Mouse (Mus musculus) CD4-positive, CD25-positive, alpha-beta regulatory T cell, adult 2 months (primary cell): ENCODE results near the gene Btbd10.

Source experiments
- DNase-seq: peaks from one replicate; pipeline ENCODE4 v3.0.0-alpha.2; 2012; ENCODE audit warnings: low read depth, low spot score

Btbd10 gene

DNA sequence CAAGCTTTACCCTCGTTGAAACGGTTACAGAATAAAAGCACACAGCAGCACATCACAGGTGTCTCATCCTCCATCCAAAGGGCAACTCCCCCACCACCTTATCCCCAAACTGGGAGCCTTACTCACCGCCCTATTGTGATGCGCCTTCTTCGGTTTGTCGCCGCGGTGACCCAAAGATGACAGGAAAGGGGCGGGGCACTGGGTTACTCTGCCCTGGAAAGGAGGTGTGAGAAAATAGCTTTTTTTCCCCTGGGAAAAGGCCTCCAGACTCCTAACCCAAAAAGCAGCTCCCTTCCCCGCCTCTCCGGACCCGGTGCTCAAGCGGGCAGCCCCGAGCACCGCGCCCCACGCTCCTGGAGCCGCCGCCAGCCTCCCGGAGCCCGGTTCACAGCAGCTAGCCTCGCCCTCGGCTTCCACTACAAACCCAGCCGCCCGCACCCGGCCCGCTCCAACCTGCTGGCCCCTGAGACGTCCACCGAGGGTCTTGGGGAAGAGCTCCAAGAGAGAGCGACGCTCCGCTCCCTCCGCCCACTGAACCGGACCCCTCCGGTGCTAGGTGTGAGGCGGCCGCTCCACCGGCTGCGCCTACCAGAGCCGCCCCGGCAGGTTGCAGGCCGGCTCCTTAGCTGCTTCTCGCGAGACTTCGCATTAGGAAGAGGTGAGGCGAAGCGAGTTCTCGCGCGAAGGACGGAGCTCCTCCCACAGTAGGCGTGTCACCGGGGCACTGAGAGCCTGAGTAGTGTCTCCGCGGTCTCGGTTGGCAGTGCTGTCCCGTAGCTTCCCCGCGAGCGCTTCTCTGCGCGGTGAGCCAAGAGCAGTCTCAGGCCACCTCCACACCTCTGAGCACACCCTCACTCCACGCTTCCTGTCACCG lies at the start of gene Btbd10:
TSS of gene Btbd10 (minus strand) at position 647 of the 874 bp plus-strand sequence.
- DNase-seq = peak; percentile 99

DNA sequence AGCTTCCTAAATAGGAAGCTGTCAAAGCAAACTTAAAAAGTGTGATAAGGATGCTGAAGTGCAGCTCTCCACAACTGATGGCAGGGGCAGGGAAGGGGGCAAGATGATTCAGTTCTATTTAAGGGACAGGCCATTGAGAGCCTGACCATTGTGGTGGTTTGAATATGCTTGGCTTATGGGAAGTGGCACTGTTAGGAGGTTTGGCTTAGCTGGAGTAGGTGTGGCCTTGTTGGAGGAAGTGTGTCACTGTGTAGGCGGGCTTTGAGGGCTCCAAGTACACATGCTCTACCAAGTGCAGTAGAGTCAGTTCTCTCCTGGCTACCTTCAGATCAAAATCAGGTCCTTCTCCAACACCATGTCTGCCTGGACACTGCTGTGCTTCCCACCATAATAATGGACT lies 47.3 kb upstream of the Btbd10 start:
- no peak for DNase-seq

DNA sequence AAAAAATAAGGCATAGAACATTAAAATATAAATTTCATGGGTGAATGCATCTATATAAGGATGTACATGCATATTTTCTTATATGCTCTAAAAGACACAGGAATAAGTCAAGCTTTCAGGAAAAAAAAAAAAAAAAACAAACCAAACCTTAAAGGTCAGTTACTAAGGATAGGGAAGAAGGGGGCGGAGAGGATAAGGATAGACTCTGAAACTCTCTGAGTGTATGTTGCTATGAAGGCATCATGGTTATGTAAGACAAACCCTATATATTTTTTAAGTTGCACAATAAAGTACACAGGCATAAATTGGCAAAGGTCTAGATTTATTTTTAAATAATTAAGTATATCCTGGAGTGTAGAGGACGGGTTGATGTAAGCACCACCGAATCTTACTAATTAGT lies 46.1 kb upstream of the Btbd10 start:
- DNase-seq = no peak

DNA sequence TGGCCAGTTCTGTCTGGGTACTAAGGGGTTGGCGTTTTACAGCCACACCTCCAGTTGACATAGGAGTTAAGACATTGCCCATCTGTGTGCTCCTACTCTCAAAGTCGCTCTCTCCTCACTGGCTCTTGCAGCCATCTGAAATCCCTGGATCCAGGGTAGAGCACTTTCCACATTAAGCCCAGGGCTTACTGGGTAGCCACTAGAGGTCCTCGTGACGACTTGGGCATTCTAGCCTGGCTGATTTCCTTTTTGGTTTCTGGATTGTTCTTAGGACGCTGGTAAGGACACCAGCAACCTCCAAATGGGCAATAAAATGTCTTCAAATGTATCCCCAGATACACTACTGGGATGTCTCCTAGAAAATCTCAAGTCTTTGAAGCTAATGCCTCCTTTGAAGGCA lies 39.5 kb upstream of the Btbd10 start:
- no peak for DNase-seq

DNA sequence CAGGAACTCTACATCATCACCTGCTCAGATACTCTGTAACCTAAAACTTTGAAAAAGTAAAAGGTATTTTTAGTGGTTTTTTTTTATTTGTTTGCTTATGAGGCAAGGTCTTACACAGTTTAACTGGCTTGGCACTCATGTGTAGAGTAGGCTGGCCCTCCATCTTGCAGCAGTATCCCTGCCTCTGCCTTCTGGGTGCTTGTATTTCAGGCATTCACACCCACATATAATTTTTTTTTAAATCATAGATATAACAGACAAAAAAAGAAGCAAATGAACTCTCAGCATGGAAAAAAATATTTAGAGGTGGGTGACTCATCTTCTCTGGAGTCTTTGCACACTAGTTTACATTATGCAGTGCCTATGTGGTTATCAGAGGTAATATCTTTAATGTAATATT lies 28.9 kb upstream of the Btbd10 start:
- no peak for DNase-seq

DNA sequence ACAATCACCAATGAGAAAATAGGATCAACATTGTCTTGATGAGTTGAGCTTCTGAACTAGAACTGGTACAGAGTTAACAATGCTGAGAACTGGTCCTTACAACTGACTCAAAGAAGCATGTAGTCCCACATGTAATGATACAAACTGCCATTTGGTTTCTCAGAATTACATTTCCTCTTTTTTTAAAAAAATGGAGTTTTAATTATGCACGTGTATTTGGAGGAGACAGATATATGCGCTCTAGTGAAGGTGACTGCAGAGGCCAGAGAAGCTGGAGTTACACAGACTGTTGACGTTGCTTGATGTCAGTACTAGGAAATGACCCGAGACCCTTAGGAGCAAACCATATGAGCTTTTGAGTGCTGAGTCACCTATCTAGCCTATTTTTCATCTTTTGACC lies 27.5 kb upstream of the Btbd10 start:
- DNase-seq = no peak

DNA sequence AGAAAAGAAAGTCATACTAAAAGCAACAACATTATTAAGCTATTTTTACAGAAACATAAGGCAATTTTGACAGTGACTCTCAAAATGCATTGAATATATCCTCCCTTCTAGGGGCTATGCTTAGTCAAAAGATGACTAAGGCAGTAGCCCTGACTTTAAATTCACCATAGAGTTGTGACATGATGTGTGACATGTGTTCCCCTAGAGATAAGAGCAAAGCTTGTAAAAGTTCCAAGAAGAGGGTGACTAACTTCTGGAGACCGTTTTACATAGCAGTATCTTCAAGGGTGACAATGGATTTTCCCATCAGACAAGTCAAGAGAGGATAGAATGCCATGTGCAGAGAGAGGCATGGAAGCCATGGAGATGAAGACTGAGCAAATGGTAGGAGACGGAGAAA lies 22.4 kb upstream of the Btbd10 start:
- DNase-seq = no peak

DNA sequence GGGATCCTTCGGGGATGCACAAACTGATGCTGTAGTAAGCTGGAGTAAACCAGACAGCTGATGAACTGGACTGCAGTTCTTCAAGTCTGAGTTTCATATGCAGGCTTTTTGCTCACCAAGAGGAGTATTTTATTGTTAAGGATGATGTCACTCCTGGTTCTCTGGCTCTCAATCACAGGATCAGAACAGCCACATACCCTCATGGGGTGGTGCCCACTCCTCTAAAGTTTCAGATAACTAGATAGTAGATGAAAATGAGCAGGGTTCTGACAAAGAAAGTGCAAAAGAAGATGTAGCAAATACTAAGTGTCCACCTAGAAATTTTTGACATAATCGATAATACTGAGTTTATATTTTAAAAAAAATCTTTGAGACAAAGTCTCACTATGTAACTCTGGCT lies 19.3 kb upstream of the Btbd10 start, which contains the start of gene Pth:
TSS of gene Pth (minus strand) at position 101 of the 400 bp plus-strand sequence.
- DNase-seq = no peak

DNA sequence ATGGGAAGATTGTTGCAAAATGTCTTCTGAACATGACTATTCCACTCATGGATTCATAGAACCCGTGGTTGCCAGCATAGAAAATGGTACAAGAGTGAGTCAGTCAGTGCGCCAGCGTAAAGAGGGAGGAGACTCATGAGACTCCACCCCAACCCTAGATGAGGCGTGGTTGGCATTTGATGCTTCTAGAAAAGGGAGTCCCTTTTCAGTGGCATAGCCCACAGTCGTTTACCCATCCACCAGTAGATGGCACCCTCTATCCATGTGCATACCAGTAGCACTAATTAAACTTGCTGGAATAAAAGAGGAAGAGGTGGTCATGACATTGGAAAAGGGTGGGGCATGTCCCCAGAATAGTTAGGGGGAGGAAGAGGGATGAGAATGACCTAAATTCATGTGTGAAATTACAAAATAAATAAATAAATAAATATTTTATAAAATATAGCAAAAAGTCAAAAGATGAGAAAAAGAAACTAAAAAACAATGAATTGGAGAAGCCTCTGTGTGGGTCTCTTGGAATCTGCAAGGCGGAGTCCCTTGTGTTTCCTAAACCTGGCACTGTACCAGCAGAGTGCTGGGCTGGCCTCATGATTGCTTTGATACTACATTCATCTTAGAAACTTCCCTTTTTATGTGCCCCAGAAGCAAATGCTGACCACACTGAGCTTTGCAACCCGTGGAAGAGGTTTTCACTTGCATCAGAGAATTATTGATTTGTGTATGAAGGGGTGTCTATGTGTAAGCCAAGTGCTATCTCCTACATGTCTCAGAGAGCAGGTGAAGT lies 8.9 kb upstream of the Btbd10 start:
- peak; percentile 90 for DNase-seq

DNA sequence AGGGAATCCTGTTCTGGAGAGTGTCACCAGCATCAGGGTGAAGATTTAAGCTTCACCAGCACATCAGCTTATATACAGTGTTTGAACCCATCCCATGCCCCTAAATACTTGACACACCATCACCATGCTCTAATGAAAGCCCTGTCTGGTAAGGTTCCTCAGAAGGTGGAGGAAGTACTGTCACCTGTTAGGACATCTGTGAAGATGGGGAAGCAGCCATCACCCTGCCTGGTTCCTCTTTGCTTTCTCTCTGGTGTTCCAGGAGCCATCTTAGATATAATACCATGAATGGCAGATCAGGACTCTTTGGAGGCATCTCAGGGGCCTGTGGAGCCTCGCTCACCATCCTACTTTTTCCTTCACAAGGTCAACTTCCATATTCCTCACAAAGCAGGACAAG lies 3.5 kb upstream of the Btbd10 start:
- DNase-seq = no peak

DNA sequence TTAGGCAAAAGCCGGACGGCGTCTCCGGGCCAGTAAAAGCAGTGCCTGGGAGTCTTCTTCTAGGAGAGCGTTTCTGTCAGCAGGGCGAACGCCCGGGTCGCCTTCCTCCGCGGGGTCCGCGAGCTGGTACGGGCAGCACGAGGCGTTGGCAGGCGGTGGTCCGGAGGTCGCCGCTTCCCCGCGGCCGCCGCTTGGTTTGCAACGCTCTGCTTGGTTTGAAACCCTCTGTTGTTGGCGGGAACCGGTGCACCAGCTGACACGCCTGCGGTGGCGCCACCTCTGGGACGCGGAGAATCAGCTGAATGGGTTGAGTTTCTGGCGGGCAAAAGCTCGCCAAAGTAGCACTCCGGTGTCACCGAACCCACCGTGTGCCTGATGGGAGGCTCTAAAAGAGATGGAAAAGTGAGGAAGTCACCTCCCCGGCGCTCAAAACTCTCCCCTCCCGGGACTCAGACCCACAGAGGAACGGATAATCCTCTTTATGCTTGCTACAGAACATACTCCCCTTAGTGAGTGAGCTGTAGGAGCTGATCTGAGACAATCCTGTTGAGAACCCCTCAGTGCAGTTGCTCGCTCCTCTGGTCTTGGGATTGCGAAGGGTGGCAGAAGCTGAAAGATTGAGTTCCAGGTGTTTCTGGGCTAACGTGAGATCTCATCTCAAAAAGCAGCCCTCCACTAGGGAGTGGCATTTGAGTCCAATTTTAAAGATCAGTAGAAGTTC lies 588 bp upstream of the Btbd10 start:
- peak; percentile 84 for DNase-seq

DNA sequence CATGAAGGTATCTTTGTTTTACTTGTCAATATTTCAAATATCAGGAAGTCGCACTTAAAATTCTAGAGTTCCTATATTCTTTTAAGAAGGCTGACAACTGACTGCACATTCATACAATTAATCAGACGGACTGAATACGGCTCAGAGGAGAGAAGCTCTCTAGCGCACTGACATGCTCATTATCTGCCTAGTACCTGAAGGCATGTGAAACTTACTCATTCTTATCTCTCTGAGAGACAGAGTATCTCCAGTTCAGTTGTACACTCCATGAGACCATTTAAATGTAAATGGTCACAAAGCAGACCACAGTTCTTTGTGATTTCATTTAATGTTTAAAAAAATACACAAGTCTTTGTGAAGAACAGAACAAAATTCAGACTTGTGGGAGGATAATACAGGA lies 1.8 kb downstream of the Btbd10 start:
- DNase-seq = no peak

DNA sequence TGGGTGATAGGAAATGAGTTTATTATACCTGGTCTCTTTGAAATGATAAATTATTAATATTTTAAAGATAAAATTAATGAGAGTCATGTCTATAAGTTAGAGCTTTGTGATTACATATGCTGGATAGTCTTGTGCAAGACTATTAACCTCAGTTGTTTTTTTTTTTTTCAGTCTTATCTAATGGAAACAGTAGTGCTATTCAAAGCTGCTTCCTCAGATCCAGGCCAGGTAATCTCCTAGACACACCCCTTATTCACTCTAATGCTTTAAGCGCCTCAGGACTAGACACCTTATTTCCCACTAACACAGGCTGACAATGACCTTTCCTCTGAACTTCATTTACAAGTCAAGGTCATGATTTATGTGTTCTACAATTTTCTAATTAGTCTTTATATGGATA lies 20.1 kb downstream of the Btbd10 start:
- no peak for DNase-seq

DNA sequence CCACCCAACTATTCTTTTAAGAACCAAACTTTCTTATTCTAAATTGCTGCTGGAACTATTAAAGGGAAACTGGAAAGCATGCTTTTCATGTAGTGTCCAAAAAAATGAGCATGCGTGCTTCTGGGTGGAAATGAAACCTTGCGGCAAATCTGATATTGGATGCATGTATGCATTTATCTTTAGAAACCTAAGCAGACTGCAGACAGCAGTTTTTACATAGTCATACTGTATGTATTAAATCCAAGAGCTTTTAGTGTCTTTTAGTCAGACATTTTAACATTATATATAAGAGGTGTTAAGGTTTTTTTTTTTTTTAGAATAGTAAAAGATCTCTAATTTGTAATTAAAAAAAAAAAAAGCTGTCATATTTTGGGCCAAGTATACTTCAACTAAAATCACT lies 21.5 kb downstream of the Btbd10 start:
- DNase-seq = no peak

DNA sequence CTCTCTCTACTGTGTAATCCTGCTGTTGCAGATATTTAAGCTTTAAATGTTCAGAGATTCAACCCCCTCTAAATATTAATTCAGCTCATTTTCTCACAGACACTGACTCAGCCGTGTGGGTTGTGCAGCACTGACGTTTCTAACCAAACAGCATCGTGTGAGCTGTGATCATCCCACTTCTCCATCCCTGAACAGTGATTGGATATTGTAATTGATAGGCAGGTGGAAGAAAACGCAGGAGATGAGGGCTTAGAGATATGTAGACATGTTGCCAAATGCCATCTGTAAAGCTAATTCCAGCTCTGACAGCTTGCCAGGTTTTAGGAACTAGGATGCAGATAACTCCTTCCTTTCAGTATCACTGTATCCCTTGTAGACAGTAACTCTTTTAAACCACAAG lies 21.9 kb downstream of the Btbd10 start:
- DNase-seq = no peak

DNA sequence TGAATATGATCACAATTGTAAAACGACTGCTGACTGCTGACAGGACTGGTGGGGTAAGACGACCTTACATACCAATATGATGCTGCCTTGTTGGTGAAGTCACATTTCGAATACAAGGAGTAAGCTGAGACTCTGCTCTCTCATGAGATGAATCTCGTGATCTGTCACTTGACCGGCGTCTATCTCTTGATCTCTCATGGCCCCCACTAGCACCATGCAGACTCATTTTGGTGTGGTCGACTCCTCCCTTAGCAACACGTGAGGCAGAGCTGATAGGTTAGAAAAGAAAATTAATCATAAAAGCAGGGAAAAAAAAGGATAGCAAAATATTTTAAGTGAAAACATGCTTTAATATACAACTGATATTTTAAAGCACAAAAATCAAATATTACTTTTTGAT lies 33.9 kb downstream of the Btbd10 start:
- no peak for DNase-seq

DNA sequence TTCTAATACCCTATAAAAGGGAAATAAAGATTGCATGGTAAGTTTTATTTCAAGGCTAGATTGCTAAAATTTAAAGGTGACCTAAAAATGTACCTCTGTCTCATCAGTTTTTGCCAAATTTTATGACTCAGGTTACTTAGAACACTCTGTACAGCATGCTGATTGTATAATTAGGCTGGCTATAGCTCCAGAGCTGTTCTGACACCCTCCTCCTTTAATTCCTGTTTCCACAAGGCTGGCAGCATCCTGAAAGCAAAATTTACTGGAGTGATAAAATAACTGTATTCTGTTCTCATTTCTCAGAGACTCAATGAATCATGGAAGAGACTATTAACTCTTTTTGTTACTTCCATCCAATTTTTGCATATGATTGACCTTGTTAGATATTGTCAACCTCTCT lies 35.2 kb downstream of the Btbd10 start:
- DNase-seq = no peak

DNA sequence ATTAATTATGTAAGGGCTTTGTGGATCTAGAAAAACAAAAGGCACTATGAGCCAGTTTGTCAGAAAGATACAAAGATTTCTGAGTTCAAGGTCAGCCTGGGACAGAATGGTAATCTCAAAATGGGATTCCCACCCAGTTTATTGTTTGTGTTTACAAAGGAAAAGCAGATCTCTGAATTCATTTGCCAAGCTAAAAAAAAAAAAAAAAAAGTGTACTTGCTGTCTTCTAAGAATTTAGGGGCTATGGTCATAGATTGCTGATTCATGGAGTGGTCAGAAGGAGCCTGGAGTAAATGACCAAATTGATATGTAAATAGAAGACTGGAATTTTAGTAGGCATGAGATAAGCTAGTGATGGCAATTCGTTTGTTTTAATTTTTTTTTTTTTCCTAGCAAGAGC lies 49.1 kb downstream of the Btbd10 start:
- no peak for DNase-seq

DNA sequence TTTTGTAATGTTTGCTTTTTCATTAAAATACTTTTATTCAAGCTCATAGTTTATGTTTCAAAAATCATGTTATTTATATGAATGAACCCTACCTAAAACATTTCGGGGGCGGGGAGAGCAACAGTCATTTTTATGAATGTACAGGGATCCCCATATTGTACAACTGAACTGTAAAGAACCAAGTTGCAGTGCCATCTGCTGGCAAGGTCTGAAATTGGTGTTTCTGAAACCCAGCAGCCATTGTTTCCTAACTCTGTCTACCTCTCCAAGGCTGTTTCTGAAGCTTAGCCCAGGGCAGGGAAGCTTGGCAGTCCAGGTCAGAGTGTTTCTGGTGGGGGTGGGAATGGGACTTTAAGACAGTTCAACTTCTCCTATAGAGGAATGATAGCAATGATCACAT lies 57.4 kb downstream of the Btbd10 start:
- peak; percentile 76 for DNase-seq

DNA sequence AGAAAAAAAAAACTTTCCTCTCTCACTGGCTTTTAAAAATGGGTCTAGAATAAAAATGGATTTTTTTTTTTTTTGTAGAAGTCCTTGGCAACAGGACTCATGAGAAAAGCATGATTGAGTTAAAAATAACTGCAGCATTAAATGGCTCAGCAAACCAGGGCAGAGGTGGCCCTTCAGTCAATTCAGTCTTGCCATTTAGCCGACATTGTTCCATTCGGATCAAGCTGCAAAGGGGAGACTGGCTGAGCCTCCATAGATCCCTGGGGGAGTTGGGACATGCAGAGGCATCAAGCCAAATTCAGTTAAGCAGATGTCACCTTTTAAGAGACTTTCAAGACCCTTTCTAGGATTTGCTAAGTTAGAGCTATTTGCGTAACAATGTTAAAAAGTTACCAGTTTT lies 59.1 kb downstream of the Btbd10 start:
- DNase-seq = no peak

DNA sequence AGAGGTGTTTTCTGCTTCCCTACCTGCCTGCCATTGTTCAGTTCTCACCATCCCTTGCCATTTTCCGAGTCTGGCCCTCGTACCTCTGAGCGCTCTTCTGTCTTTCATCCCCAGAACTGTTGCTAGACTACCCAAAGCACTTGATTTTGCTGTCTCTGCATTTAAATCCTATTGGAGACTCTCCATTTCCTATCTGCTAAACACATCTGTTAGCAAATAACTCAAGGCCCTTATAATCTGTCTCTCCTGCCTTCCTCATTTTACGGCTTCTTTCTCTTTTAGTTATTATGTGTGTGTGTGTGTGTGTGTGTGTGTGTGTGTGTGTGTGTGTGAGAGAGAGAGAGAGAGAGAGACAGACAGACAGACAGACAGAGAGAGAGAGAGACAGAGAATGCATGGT lies 71.4 kb downstream of the Btbd10 start:
- DNase-seq = no peak
